Mouse (Mus musculus) heart, adult 9 months (tissue): ENCODE results near the gene Atp5g3.
A peak's percentile ranks its signal among the peaks of the same experiment; 100 is the strongest.
"Not testable (repeated sequence)": the region's sequence is repeated elsewhere in the genome, so short reads cannot be mapped to it uniquely, and the experiment has no call there.

ENCODE experiments used
- DNase-seq, 2 experiments: peaks; one replicate each; pipeline ENCODE4 v3.0.0; 2022; ENCODE audit warnings: low spot score in 2 of 2

Atp5g3 gene

DNA sequence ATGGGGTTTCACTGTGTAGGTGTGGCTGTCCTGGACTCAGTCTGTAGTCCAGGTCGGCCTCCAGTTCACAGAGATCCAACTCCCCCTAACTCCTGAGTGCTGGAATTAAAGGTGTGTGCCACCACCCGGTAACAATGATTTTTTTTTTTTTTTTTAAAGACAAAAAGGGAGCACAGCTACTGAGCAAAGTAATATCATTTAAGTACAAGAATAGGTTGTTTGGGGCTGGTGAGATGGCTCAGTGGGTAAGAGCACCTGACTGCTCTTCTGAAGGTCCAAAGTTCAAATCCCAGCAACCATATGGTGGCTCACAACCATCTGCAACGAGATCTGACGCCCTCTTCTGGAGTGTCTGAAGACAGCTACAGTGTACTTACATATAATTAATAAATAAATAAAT is 14.2 kb downstream of the Atp5g3 start:
- DNase-seq, result not testable (repeated sequence)

DNA sequence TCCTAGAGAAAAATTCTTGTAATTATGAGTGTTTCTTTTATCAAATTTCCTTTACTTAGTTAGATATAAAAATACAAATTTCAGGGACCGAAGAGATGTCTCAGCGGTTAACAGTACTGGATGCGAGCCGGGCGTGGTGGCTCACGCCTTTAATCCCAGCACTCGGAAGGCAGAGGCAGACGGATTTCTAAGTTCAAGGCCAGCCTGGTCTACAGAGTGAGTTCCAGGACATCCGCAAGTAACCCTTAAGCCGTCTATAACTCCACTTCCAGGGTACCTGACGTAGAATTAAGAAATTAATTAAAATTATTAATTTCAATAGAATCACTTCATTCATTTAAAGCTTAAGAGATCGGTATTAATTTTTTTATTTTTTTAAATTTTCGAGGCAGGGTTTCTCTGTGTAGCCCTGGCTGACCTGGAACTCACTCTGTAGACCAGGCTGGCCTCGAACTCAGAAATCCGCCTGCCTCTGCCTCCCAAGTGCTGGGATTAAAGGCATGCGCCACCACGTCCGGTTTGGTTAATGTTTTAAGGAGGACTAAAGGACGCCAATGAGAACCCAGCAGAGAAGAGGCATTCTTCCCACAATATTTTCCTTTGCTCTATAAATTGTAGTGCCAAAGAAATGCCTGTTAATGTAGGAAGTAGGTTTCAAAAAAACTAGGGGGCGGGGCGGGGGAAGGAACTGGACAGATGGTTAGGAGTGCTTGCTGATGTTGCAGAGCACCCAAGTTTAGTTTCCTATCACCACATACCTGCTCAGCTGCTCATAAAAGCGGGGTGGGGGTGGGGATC is 17.5 kb downstream of the Atp5g3 start:
- DNase-seq, result no peak

DNA sequence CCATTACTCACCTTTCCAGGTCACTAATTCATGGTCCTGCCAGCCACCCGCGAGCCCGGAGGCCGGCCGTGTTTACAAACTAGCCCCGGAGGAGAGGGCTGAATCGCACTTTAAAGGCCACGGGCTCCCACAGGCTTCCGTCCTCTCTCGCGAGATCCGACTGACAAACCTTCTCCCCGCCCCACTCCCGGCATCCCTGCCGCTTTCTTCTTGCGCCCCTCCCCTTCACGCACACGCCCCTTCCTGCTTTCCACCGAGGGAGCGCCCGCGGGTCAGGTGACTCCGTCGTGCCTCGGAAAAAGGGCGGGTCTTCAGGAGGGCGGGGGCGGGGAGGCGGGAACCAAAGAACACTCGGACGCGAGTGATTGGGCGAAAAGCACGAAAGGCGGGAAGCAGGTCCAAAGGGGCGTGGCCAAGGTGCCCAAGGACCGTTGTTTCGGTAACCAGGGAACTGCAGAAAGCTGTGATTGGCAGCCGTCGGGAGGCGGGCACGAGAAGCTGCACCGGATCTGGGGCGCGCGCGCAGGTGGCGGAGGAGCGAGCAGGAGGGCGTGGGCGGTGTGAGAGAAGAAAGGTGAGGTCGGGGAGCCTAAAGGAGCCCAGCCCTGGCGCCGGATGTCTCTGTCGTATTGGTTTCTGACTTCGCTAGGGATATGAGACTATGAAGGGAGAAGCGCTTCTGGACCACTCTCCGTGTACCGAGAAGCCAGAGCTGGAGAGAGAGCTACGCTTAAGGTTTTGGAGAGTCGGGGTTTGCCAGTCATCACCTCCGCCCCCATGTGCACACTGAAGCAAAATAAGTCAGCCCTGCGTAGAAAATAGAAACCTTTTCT is 18.4 kb downstream of the Atp5g3 start, which contains the start of gene Atf2:
Gene Atf2 (minus strand): TSS at position 176 of the 833 bp plus-strand sequence.
- peak; percentile 98 for DNase-seq

DNA sequence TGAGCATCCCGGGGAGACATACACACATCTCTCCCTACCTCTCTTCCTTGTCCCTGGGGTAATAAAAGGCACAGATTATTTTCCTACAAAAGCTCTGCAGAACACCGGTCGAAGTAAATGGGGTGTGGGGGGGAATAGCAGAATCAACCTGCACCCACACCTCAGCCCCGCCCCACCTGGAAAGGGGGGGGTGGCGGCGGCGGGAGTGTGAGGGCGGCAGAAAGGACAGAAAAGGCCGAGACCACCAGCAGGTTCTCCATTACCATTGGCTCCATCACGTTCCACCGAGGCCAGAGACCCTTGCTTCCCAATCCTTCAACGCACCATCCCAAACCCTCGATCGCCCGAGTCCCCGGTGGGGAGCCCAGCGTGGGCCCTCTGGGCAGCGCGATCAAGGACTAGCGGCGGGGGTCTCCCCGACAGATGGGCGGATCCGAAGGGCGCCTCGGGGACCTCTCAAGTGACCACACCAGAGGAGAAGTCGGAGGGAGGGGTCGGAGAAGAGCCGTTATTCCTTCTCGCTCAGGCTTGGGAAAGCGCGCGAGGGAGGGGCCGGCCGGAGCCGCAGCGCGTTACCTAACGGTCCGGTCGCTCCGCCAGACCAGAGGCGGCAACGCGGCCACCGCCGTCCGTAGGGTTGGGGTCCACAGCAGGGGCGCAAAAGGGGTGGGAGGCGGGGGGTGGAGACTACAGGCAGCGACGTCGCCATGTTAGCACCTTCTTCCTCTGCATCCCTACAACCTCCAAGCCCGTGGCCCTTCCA is 19.2 kb downstream of the Atp5g3 start:
- peak in 1 of 2 experiments; percentile 41 for DNase-seq

GRCm38 (mm10) chr2:73885997-73886396 is 25.1 kb downstream of the Atp5g3 start:
- no peak for DNase-seq

DNA sequence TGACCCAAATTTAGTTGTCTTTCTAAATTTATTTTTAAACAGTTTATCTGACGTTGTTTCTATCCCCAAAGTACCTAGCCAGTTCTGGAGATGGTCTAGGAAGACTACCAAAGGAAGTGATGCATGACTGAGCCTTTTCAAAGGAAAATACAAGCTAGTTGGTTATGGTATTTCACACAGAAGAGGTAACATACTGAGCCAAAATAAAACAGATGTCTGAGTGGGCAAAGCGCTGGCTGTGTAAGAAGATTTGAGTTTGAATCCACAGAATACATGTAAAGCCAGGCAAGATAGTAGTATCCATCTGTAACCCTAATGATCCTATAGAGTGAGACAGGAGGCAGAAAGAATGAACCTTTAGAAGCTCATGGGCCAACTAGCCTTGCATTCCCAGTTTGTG is 33.2 kb downstream of the Atp5g3 start:
- DNase-seq, result no peak

GRCm38 (mm10) chr2:73867764-73868487 is 43.2 kb downstream of the Atp5g3 start:
- DNase-seq, result peak; percentile 10 to 55

GRCm38 (mm10) chr2:73860046-73860624 is 51.0 kb downstream of the Atp5g3 start:
- peak in 1 of 2 experiments; percentile 2 for DNase-seq
